Mouse (Mus musculus) kidney, embryonic 16.5 days (tissue): Measurements from ENCODE around the gene Odf3l1. TPM values are rescaled to one million over a fixed set of nuclear protein-coding genes. Genes with fewer than 3 reads are reported as not detected.

Source experiments
- ATAC-seq: fragments of 200-750 bp; cut with Nextera tagmentation; 2 replicates; pipeline ENCODE4 v1.8.0; 2017; ENCODE audit warnings: moderate TSS enrichment; ENCODE audit not compliant: low FRiP score, low TSS enrichment
- H3K27ac ChIP-seq: fragments of 300-500 bp; sonication (generic); 2 replicates; pipeline ENCODE4 v1.5.1; 2014; ENCODE audit warnings: low read length
- H3K27me3 ChIP-seq: fragments of 300-500 bp; sonication (generic); 2 replicates; pipeline ENCODE4 v1.6.1; 2014; ENCODE audit warnings: low read length, control low read depth, mixed read lengths; ENCODE audit not compliant: insufficient read depth
- H3K36me3 ChIP-seq: fragments of 300-500 bp; sonication (generic); 2 replicates; pipeline ENCODE4 v1.6.1; 2014; ENCODE audit warnings: low read length, control low read depth, mixed read lengths; ENCODE audit not compliant: insufficient read depth
- H3K4me1 ChIP-seq: fragments of 300-500 bp; sonication (generic); 2 replicates; pipeline ENCODE4 v1.6.1; 2014; ENCODE audit warnings: low read length, control low read depth, mixed read lengths; ENCODE audit not compliant: insufficient read depth
- H3K4me2 ChIP-seq: fragments of 300-500 bp; sonication (generic); replicated peaks from 2 replicates; pipeline ENCODE4 v1.6.1; 2014; ENCODE audit warnings: low read depth, low read length
- H3K4me3 ChIP-seq: fragments of 300-500 bp; sonication (generic); 2 replicates; pipeline ENCODE4 v1.5.1; 2014; ENCODE audit warnings: mild to moderate bottlenecking, low read length
- H3K9ac ChIP-seq: fragments of 300-500 bp; sonication (generic); replicated peaks from 2 replicates; pipeline ENCODE4 v1.6.1; 2014; ENCODE audit warnings: low read length
- H3K9me3 ChIP-seq: fragments of 300-500 bp; sonication (generic); 2 replicates; pipeline ENCODE4 v1.6.1; 2016; ENCODE audit warnings: low read length, control low read depth
- WGBS: fragments of 180-500 bp; shearing (Covaris S2); extraction: QIAGEN DNeasy Blood & Tissue Kit; methylation state at CpG from one replicate; pipeline ENCODE4 v1.1.7; 2014; 5-methylcytosine and 5-hydroxymethylcytosine counted together
- polyA plus RNA-seq: library from polyadenylated mRNA; unstranded; fragments of >200 nt; fragmentation: Nextera tagmentation; extraction: Ambion mirVana; gene quantifications from 2 replicates; pipeline ENCODE4 v1.2.1, GENCODE M21; 2015

Odf3l1 gene
- polyA plus RNA-seq, 1 experiment from 2014 or later = 0.26 TPM

GRCm38 (mm10) chr9:56884328-56884727 lies 19.8 kb upstream of the Odf3l1 start:
- no peak for ATAC-seq
- Histone ChIP-seq H3K9me3 (no peaks in the 10 kb centered on the region), H3K27me3 (no peaks in the 10 kb centered on the region), H3K4me3 (no peak overlapping the region), H3K4me2 (no peak overlapping the region), H3K27ac (no peak overlapping the region), H3K36me3 (peaks cover 22% of the 10 kb centered on the region), H3K9ac (no peak overlapping the region), H3K4me1 (peaks cover 28% of the 10 kb centered on the region)
- 91% methylated on average over 4 of the region's 4 CpGs for WGBS

- WGBS = 60% methylated on average over 7 of the region's 7 CpGs
- no peak overlapping the region for H3K4me3 ChIP-seq
- no peak for ATAC-seq
- no peaks in the 10 kb centered on the region for H3K9me3 ChIP-seq
- no peaks in the 10 kb centered on the region for H3K27me3 ChIP-seq
- no peak overlapping the region for H3K9ac ChIP-seq
- no peak overlapping the region for H3K4me2 ChIP-seq
- H3K36me3 ChIP-seq = peaks cover 22% of the 10 kb centered on the region
- H3K4me1 ChIP-seq = peaks cover 28% of the 10 kb centered on the region
- no peak overlapping the region for H3K27ac ChIP-seq
Measured at GRCm38 (mm10) chr9:56883470-56883869, 19.0 kb upstream of the Odf3l1 start.

GRCm38 (mm10) chr9:56882818-56883217 lies 18.3 kb upstream of the Odf3l1 start:
- no peak overlapping the region for H3K4me3 ChIP-seq
- H3K9ac ChIP-seq = no peak overlapping the region
- peak overlapping the region; percentile 17; the same call in 1 of the 2 replicates for H3K27ac ChIP-seq
- no peaks in the 10 kb centered on the region for H3K27me3 ChIP-seq
- H3K36me3 ChIP-seq = peaks cover 19% of the 10 kb centered on the region
- no peak overlapping the region for H3K4me2 ChIP-seq
- WGBS = 37% methylated on average over 12 of the region's 12 CpGs
- H3K4me1 ChIP-seq = peaks cover 28% of the 10 kb centered on the region
- ATAC-seq = peak; percentile 40; the same call in 1 of the 2 replicates
- no peaks in the 10 kb centered on the region for H3K9me3 ChIP-seq

GRCm38 (mm10) chr9:56882283-56882682 lies 17.8 kb upstream of the Odf3l1 start:
- H3K9ac ChIP-seq = no peak overlapping the region
- no peaks in the 10 kb centered on the region for H3K9me3 ChIP-seq
- H3K4me1 ChIP-seq = peaks cover 28% of the 10 kb centered on the region
- no peak overlapping the region for H3K4me2 ChIP-seq
- H3K27me3 ChIP-seq = no peaks in the 10 kb centered on the region
- H3K36me3 ChIP-seq = peaks cover 14% of the 10 kb centered on the region
- WGBS = 65% methylated on average over 4 of the region's 4 CpGs
- ATAC-seq = no peak
- peak overlapping the region; percentile 17; the same call in 1 of the 2 replicates for H3K27ac ChIP-seq
- H3K4me3 ChIP-seq = no peak overlapping the region

- H3K36me3 ChIP-seq = peaks cover 8% of the 10 kb centered on the region; the same call in 1 of the 2 replicates
- peaks cover 34% of the 10 kb centered on the region for H3K4me1 ChIP-seq
- no peak overlapping the region for H3K4me2 ChIP-seq
- ATAC-seq = no peak
- no peak overlapping the region for H3K9ac ChIP-seq
- H3K27ac ChIP-seq = peak overlapping the region; percentile 5; the same call in 1 of the 2 replicates
- H3K27me3 ChIP-seq = no peaks in the 10 kb centered on the region
- WGBS = 70% methylated on average over 3 of the region's 3 CpGs
- H3K4me3 ChIP-seq = no peak overlapping the region
- no peaks in the 10 kb centered on the region for H3K9me3 ChIP-seq
Measured at GRCm38 (mm10) chr9:56881539-56882082, 17.1 kb upstream of the Odf3l1 start.

- no peak overlapping the region for H3K4me2 ChIP-seq
- no peak overlapping the region for H3K4me3 ChIP-seq
- no peaks in the 10 kb centered on the region for H3K27me3 ChIP-seq
- H3K27ac ChIP-seq = peak overlapping the region; percentile 31; the same call in 1 of the 2 replicates
- H3K9ac ChIP-seq = no peak overlapping the region
- ATAC-seq = no peak
- 46% methylated on average over 9 of the region's 9 CpGs for WGBS
- H3K4me1 ChIP-seq = peaks cover 40% of the 10 kb centered on the region
- H3K36me3 ChIP-seq = peaks cover 6% of the 10 kb centered on the region; the same call in 1 of the 2 replicates
- no peaks in the 10 kb centered on the region for H3K9me3 ChIP-seq
Measured at GRCm38 (mm10) chr9:56880790-56881189, 16.3 kb upstream of the Odf3l1 start.

- H3K4me3 ChIP-seq = no peak overlapping the region
- H3K9ac ChIP-seq = no peak overlapping the region
- H3K9me3 ChIP-seq = no peaks in the 10 kb centered on the region
- no peak for ATAC-seq
- 76% methylated on average over 5 of the region's 5 CpGs for WGBS
- H3K27me3 ChIP-seq = no peaks in the 10 kb centered on the region
- H3K36me3 ChIP-seq = no peaks in the 10 kb centered on the region
- H3K4me1 ChIP-seq = peaks cover 50% of the 10 kb centered on the region
- no peak overlapping the region for H3K4me2 ChIP-seq
- no peak overlapping the region for H3K27ac ChIP-seq
Measured at GRCm38 (mm10) chr9:56877284-56877683, 12.8 kb upstream of the Odf3l1 start.

- H3K4me2 ChIP-seq = no peak overlapping the region
- 39% methylated on average over 9 of the region's 9 CpGs for WGBS
Measured at GRCm38 (mm10) chr9:56876784-56877183, 12.3 kb upstream of the Odf3l1 start.

GRCm38 (mm10) chr9:56873097-56873496 lies 8.6 kb upstream of the Odf3l1 start:
- Histone ChIP-seq H3K27ac (no peak overlapping the region), H3K27me3 (no peaks in the 10 kb centered on the region), H3K36me3 (no peaks in the 10 kb centered on the region), H3K4me3 (no peak overlapping the region), H3K4me2 (no peak overlapping the region), H3K9me3 (no peaks in the 10 kb centered on the region), H3K9ac (no peak overlapping the region), H3K4me1 (peaks cover 72% of the 10 kb centered on the region)
- WGBS = 79% methylated on average over 1 of the region's 1 CpGs
- ATAC-seq = no peak

More at GRCm38 (mm10) chr9:56876784-56877183, 12.3 kb upstream of the Odf3l1 start:
- Histone ChIP-seq H3K27ac (no peak overlapping the region), H3K9me3 (no peaks in the 10 kb centered on the region), H3K36me3 (no peaks in the 10 kb centered on the region), H3K4me3 (no peak overlapping the region), H3K27me3 (no peaks in the 10 kb centered on the region), H3K4me1 (peaks cover 49% of the 10 kb centered on the region), H3K9ac (no peak overlapping the region)
- 0 out of 2 replicates have a peak, but pooled peaks have one; percentile 20 for ATAC-seq

- ATAC-seq = no peak
- WGBS = 84% methylated on average over 5 of the region's 5 CpGs
- H3K4me2 ChIP-seq = no peak overlapping the region
- peak overlapping the region; percentile 63; the same call in 1 of the 2 replicates for H3K27ac ChIP-seq
- no peaks in the 10 kb centered on the region for H3K36me3 ChIP-seq
- no peak overlapping the region for H3K4me3 ChIP-seq
- no peaks in the 10 kb centered on the region for H3K9me3 ChIP-seq
- H3K27me3 ChIP-seq = no peaks in the 10 kb centered on the region
- H3K9ac ChIP-seq = no peak overlapping the region
- H3K4me1 ChIP-seq = peaks cover 80% of the 10 kb centered on the region
Measured at GRCm38 (mm10) chr9:56872105-56872903, 7.8 kb upstream of the Odf3l1 start.
